Mouse (Mus musculus): ENCODE data around the gene Adamts6.

Adamts6 gene

DNA sequence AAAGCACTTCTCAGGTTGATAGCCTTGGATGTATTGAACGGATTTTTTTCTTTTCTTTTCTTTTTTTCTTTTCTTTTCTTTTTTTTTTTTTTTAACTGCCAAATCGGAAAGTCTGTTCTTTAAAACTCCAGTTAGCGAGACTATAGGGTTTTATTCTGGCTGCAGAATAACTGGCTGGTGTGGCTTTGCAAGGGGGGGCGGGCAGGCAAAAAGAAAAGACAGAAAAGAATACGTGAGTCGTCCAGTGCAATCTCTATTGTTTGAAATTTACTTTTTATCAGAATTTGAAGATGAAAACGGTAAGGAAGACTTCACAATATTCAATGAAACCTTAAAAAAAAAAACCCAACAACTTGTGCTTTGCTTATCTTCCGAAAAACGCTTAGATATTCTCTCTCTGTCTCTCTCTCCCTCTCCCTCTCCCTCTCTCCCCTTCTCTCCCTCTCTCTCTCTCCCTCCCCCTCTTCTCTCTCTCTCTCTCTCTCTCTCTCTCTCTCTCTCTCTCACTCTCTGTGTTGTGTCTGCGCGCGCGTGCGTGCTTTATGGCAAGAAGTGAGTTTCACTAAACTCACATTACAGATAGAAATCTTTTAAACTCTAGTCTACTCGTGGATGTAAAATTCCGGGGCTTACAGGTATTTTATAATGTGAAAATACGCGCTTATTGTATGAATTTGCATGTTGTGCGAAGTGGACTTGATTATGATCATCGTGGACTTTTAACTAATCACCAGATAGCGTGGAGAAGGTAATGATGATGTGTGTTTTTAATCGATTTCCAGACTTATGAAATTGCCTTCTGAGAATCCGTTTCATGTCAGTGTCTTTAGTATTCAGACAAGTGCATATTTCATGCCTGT lies at the start of gene Adamts6:
Gene Adamts6 (plus strand): TSS at position 470 of the 860 bp plus-strand sequence.
- DNase-seq: peak; percentile 14 to 31

- DNase-seq: no peak
Measured at GRCm38 (mm10) chr13:104258997-104259396, 28.6 kb upstream of the Adamts6 start.

- peak; percentile 28 to 37 for DNase-seq
Measured at GRCm38 (mm10) chr13:104285031-104285431, 2.6 kb upstream of the Adamts6 start.

DNA sequence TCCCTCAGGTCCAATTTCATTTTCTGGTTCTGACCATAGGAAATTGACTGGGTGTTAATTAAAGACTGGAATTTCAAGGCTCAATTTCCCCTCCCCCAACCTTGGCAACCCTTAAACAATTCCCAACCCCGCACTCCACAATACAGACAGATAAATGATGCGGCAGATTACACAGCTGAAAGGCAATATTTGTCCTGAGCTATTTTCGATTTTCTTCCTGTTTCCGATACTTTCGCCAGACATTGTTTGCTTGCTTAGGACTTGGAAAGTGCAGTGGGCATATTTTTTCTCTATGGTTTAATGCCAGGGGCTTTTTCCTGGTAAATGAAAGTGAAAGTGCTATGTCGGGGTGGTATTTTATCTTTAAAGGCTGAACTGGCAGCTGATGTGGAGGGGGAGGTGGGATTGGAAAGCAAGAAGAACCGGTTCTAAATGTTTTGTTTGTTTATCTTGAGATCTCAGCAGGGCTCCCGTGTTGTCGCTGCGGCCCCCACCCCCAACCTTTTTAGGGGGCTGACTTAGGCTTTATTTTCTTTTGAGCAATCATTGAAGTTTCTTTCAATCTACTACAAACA lies 1.8 kb upstream of the Adamts6 start:
- DNase-seq: peak; percentile 41 to 45

GRCm38 (mm10) chr13:104286336-104286735 lies 1.3 kb upstream of the Adamts6 start:
- no peak for DNase-seq

DNA sequence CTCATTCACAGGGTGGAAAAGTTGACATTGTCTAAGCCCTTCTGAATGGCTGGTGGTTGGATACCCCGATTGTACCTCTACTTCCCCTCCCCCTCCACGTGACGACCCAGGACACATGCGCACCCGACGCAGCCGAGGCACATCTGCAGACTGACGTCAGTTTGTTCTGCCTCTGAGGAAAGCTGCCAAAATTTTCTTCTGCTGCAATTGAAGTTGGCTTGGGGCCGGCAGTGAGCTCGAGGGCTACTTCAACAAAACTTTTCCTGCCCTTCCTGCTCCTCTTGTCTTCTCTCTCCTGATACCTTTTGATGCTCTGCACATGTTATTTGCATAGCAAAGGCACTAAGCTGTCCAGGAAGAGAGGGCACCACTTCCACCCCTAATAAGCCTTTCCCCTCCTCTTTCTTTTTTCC lies 732 bp upstream of the Adamts6 start:
- DNase-seq: peak; percentile 87 to 90

- peak; percentile 23 to 28 for DNase-seq
Measured at GRCm38 (mm10) chr13:104288226-104288859, 708 bp downstream of the Adamts6 start.

DNA sequence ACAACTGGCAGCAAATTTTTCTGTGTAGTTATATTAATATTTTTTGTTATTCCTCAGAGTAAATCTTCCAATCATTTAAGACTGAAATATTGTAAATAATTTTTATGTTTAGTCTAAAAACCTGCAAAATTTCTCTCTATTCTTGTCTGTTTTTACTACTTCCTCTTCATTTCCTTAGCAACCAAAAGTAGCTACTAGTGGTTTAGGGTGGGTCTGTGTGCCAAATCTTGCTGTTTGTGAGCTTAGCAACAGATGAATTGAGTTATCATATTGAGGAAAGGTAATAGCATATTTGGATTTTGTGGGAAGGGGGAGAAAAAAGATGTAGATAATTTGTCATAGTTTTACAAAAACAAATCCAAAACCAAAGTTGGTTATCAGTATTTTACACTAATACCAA lies 1.5 kb downstream of the Adamts6 start:
- DNase-seq: peak; percentile 13 to 21

DNA sequence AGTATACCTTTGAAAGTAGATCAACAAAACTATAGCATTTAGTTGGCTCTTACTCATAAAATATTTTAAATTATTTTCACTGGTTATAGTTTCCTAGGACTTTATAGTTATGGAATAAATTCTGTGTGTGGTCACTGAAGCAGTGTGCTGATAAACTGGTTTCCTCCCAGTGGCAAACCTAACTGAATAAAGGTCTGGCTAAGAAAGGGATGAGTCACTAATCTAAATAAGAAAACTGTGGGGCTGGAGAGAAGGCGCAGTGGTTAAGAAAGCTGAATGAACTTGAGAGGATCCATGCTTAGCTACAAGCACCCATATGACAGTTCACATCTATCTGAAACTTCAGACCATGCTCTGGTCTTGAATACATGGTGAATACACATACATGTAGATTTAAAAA lies 7.8 kb downstream of the Adamts6 start:
- no peak for DNase-seq

GRCm38 (mm10) chr13:104329336-104329735 lies 41.7 kb downstream of the Adamts6 start:
- no peak for DNase-seq

DNA sequence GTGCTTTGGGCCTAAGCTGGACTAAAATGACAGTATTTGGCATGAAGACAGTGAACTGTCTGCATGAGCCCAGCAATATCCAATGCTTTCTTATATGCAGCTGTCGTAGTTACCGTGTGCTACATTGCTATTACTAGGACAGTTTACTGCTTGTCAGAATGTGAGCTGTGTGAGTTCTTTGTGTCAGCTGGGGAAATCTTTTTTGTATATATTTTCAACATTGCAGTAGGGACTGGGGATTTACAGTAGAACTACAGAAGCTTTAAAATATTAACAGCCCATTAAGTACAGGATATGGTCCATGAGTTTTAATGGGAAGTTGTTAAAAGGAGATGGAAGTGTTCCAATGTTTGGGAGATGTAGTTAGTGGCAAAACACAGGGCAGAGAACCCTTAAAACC lies 42.1 kb downstream of the Adamts6 start:
- DNase-seq: no peak

DNA sequence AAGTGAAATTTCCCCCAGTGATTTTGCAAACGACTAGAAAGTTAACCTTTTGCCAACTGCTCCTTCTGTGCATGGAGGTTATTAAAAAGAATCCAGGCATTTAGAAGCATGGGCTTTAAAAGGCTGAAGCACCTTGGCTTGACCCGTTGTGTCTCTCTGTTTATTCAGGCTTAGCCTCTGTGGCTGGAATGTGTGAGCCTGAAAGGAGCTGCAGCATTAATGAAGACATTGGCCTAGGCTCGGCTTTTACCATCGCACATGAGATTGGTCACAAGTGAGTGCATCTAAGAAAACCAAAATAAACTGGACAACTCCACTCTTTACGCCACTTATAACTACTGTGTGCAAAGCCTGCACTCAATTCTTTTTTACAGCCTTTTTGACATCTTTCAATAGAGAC lies 65.0 kb downstream of the Adamts6 start:
- DNase-seq: no peak

DNA sequence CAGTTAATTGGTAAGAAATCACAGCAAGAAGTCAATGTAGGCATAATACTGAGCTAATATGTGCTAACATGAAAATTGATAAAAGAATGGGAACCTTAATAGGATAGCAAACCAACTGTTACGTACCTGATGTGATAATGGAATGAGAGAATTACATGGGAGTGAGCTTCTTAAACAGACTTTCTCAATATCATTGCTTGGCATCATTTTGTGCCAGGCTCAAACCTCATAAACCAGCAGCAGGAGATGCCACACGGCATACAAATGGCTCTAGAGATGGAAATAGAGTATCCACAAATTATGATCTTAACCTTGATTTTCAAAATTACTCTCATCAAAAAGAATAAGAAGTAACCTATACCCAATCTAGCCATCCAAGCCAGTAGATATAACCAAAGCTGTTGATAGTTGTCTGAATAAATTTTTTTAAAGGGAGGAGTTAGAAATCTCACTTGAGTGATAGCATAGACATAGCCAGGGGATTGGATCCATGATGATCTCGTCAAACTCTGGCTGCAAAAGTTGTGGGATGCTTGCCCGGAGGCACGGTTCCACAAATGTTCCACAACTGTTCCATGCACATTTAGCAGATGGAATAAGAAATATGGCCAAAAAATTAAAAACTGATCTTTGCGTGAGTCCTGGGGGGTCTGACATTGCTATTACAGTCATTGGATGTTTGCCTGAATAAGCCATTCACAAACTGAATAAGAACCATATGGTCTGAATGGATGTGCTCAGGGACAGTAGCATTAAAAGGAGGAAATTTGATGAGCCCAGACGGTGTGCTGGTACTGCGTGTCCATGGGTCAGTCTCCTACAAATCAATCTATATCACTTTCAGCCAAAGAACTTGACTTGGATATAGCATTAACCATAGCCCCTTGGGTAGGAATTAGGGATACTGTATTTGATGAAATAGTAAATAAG lies 106.1 kb downstream of the Adamts6 start:
- no peak for DNase-seq

DNA sequence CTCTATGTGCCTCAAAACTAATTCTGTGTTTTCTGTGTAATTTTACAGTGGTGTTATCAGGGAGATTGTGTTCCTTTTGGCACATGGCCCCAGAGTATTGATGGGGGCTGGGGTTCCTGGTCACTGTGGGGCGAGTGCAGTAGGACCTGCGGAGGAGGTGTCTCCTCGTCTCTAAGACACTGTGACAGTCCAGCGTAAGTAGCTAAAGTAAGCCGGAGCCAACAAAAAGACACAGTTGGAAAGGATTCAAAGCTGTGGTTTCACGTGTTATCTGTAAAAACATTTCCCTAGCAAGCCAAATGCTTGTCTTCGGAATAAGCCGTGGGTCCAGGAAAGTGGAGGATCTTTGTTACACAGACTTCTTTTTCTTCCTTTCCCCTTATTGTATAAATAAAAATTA lies 110.2 kb downstream of the Adamts6 start:
- DNase-seq: no peak

DNA sequence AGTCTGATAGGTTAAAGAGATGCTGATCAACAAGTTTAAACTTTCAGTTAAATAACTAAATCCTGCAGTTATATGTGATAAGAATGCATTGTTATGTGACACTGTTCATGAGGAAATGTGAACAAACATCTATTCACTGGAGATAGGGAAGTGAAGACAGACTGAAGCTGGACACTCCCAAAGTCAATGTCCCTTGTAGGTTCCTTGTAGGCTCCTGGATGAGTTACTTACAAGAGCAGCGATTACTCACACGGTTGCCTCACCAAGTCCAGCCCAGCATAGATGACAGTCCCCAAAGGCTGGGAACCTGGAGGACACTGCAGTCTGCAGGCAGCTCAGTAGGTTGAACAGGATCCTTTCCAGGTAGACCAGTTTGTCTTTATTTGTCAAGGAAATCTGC lies 145.1 kb downstream of the Adamts6 start:
- DNase-seq: no peak

DNA sequence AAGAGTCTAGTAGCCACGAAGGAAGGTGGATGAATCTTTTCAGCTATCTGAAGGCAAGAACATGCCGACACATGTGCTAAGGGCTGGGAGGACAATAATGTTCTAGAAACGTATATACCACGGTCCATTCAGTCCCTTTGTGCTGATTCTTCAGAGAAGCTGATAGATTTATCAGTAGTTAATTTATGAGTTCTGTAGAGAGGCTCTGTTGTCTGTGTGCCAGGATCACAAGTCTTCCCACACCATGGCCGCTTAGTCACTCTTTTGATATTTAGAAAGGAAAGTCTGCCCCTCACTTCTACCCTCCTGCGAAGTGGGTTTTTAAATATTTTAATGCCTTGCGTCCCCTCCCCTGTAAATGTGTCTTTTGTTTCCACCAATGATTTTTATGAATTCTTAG lies 154.9 kb downstream of the Adamts6 start:
- no peak for DNase-seq

DNA sequence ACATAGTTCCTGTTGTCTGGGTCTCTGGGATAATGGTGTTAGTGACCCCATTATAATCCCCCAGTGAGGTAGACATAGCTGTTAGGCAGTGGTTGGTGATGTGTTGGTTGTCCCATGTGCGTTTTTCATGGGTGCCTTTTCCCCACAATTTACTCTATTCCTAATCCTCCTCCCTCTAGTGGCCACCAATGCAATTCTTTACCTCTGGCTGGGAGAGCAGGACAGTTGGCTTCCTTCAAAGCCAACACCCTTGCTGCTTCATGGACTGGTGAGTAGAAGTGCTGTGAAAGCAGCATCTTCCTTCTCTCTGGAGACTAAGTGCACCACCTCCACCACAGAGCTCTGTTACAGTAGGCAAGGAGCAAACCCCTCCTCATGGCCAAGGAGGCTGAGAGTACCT lies 157.8 kb downstream of the Adamts6 start:
- DNase-seq: no peak

- no peak for DNase-seq
Measured at GRCm38 (mm10) chr13:104446974-104447373, 159.3 kb downstream of the Adamts6 start.

GRCm38 (mm10) chr13:104447470-104447869 lies 159.8 kb downstream of the Adamts6 start:
- DNase-seq: no peak

- DNase-seq: no peak
Measured at GRCm38 (mm10) chr13:104448349-104448748, 160.7 kb downstream of the Adamts6 start.

DNA sequence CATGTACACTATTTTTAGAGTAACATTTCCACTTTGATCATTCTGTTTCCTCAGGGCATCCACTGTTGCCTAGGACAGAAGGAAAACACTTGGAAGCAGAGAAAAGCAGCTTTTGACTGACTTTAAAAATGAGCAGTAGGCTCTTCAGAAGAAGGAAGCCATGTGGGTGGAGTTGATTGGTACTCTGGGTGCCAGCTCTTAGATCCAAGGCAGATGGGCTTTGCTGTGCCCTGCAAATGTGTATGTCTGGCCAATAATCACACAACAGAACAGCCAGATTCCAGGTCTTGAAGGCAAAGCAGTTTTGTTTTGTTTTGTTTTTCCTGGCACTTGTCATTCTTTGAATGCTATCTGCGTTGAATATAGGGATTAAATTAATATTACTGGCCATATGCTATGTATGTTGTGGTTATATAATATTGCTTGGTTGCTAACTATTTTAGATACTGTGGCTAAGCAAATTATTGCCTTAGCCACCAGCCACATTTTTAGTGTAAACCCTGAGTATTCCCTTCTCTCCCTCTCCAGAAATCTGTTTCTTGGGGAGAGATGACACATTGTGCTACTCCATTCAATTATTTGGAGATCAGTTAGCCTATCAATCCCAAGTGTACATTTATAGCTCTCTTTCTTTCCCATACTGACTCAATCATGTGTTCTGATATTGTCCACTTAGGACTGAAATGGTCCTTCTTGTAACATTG lies 165.8 kb downstream of the Adamts6 start:
- no peak for DNase-seq

DNA sequence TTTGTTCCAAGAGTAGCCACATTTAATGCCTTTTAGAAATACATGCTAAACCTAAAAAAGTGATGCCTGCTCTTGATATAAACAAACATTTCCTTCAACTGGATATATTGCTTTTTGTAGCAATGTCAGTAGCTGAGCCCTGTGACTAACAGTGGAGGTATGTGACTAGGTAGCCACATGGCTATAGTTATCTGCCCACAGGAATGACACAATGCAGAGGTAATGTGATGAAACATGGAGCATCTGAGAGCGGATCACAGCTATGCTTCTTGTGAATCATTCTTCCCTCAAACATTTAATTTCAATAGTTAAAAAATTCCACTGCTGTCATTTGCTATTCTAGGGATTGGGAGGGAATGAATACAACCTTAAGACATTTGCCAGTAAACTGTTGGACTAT lies 172.7 kb downstream of the Adamts6 start:
- no peak for DNase-seq

Data from B cell, adult 2 months (primary cell).